Mouse (Mus musculus): Measurements from ENCODE around the gene Eno1. TPM values are rescaled to one million over a fixed set of nuclear protein-coding genes. Genes with fewer than 3 reads are reported as not detected.
"Not testable (repeated sequence)": the region's sequence is repeated elsewhere in the genome, so short reads cannot be mapped to it uniquely, and the experiment has no call there.

Gene Eno1
- total and polyA plus RNA-seq, 2 experiments = 283 to 392 TPM

GRCm38 (mm10) chr4:150264903-150265302 lies 28.4 kb downstream of the Eno1 start:
- H3K27me3 ChIP-seq (ENCODE audit: control insufficient read depth, insufficient read depth, low read length) = no peaks in the 10 kb centered on the region
- no peak overlapping the region for H3K4me3 ChIP-seq (ENCODE audit: insufficient read depth, low read depth, low read length)
- no peaks in the 10 kb centered on the region for H3K79me2 ChIP-seq (ENCODE audit: control insufficient read depth, insufficient read depth, low read length)
- H3K4me1 ChIP-seq (ENCODE audit: control insufficient read depth, insufficient read depth, low read length) = no peaks in the 10 kb centered on the region
- H3K27ac ChIP-seq (replicated peaks; ENCODE audit: insufficient read depth, low read depth, low read length) = no peak overlapping the region
- DNase-seq (ENCODE audit: extremely low read depth, low read depth, low spot score) = no peak
- H3K9ac ChIP-seq (ENCODE audit: low read depth, low read length) = no peak overlapping the region
- no peak for TF ChIP-seq POLR2A (IDR thresholded peaks at IDR 0.05; ENCODE audit: extremely low read depth, insufficient read depth, low read length)
- peak; percentile 56; the same call in 1 of the 2 replicates for TF ChIP-seq CTCF (IDR thresholded peaks at IDR 0.05; ENCODE audit: low read depth, low read length)
- no peaks in the 10 kb centered on the region for H3K36me3 ChIP-seq (ENCODE audit: control insufficient read depth, insufficient read depth, low read length)
- 69% methylated on average over 7 of the region's 7 CpGs for WGBS

- Histone ChIP-seq H3K4me1 (ENCODE audit: control insufficient read depth, insufficient read depth, low read length) (no peaks in the 10 kb centered on the region), H3K79me2 (ENCODE audit: control insufficient read depth, insufficient read depth, low read length) (no peaks in the 10 kb centered on the region), H3K27me3 (ENCODE audit: control insufficient read depth, insufficient read depth, low read length) (no peaks in the 10 kb centered on the region), H3K27ac (replicated peaks; ENCODE audit: insufficient read depth, low read depth, low read length) (no peak overlapping the region), H3K9ac (ENCODE audit: low read depth, low read length) (no peak overlapping the region), H3K36me3 (ENCODE audit: control insufficient read depth, insufficient read depth, low read length) (no peaks in the 10 kb centered on the region), H3K4me3 (ENCODE audit: insufficient read depth, low read depth, low read length) (no peak overlapping the region)
- 81% methylated on average over 5 of the region's 5 CpGs for WGBS
- TF ChIP-seq CTCF (IDR thresholded peaks at IDR 0.05; ENCODE audit: low read depth, low read length) = no peak
- no peak for TF ChIP-seq POLR2A (IDR thresholded peaks at IDR 0.05; ENCODE audit: extremely low read depth, insufficient read depth, low read length)
- DNase-seq (ENCODE audit: extremely low read depth, low read depth, low spot score) = no peak
These were observed 28.9 kb downstream of the Eno1 start for GRCm38 (mm10) chr4:150265471-150265870.

- no peak for TF ChIP-seq CTCF (IDR thresholded peaks at IDR 0.05; ENCODE audit: low read depth, low read length)
- TF ChIP-seq POLR2A (IDR thresholded peaks at IDR 0.05; ENCODE audit: extremely low read depth, insufficient read depth, low read length) = no peak
- Histone ChIP-seq H3K4me3 (ENCODE audit: insufficient read depth, low read depth, low read length) (no peak overlapping the region), H3K9ac (ENCODE audit: low read depth, low read length) (no peak overlapping the region), H3K27ac (replicated peaks; ENCODE audit: insufficient read depth, low read depth, low read length) (no peak overlapping the region), H3K79me2 (ENCODE audit: control insufficient read depth, insufficient read depth, low read length) (no peaks in the 10 kb centered on the region), H3K27me3 (ENCODE audit: control insufficient read depth, insufficient read depth, low read length) (no peaks in the 10 kb centered on the region), H3K4me1 (ENCODE audit: control insufficient read depth, insufficient read depth, low read length) (no peaks in the 10 kb centered on the region), H3K36me3 (ENCODE audit: control insufficient read depth, insufficient read depth, low read length) (no peaks in the 10 kb centered on the region)
- no peak for DNase-seq (ENCODE audit: extremely low read depth, low read depth, low spot score)
- 61% methylated on average over 21 of the region's 21 CpGs for WGBS
These were observed 30.2 kb downstream of the Eno1 start for GRCm38 (mm10) chr4:150266655-150267223.

- Histone ChIP-seq H3K27ac (replicated peaks; ENCODE audit: insufficient read depth, low read depth, low read length) (no peak overlapping the region), H3K36me3 (ENCODE audit: control insufficient read depth, insufficient read depth, low read length) (no peaks in the 10 kb centered on the region), H3K9ac (ENCODE audit: low read depth, low read length) (no peak overlapping the region), H3K27me3 (ENCODE audit: control insufficient read depth, insufficient read depth, low read length) (no peaks in the 10 kb centered on the region), H3K79me2 (ENCODE audit: control insufficient read depth, insufficient read depth, low read length) (no peaks in the 10 kb centered on the region), H3K4me1 (ENCODE audit: control insufficient read depth, insufficient read depth, low read length) (no peaks in the 10 kb centered on the region), H3K4me3 (ENCODE audit: insufficient read depth, low read depth, low read length) (no peak overlapping the region)
- no peak for DNase-seq (ENCODE audit: extremely low read depth, low read depth, low spot score)
- 90% methylated on average over 33 of the region's 33 CpGs for WGBS
- TF ChIP-seq POLR2A (IDR thresholded peaks at IDR 0.05; ENCODE audit: extremely low read depth, insufficient read depth, low read length) (no peak), CTCF (IDR thresholded peaks at IDR 0.05; ENCODE audit: low read depth, low read length) (no peak)
These were observed 32.4 kb downstream of the Eno1 start for GRCm38 (mm10) chr4:150268674-150269653.

GRCm38 (mm10) chr4:150269679-150270078 lies 33.2 kb downstream of the Eno1 start:
- no peak overlapping the region for H3K4me3 ChIP-seq (ENCODE audit: insufficient read depth, low read depth, low read length)
- H3K9ac ChIP-seq (ENCODE audit: low read depth, low read length) = 0 out of 2 replicates have a peak overlapping the region, but pooled peaks have one; percentile 25
- no peaks in the 10 kb centered on the region for H3K27me3 ChIP-seq (ENCODE audit: control insufficient read depth, insufficient read depth, low read length)
- H3K36me3 ChIP-seq (ENCODE audit: control insufficient read depth, insufficient read depth, low read length) = no peaks in the 10 kb centered on the region
- no peak overlapping the region for H3K27ac ChIP-seq (replicated peaks; ENCODE audit: insufficient read depth, low read depth, low read length)
- DNase-seq (ENCODE audit: extremely low read depth, low read depth, low spot score) = no peak
- WGBS = 54% methylated on average over 7 of the region's 7 CpGs
- H3K79me2 ChIP-seq (ENCODE audit: control insufficient read depth, insufficient read depth, low read length) = no peaks in the 10 kb centered on the region
- H3K4me1 ChIP-seq (ENCODE audit: control insufficient read depth, insufficient read depth, low read length) = no peaks in the 10 kb centered on the region
- no peak for TF ChIP-seq CTCF (IDR thresholded peaks at IDR 0.05; ENCODE audit: low read depth, low read length)
- no peak for TF ChIP-seq POLR2A (IDR thresholded peaks at IDR 0.05; ENCODE audit: extremely low read depth, insufficient read depth, low read length)

GRCm38 (mm10) chr4:150270718-150271117 lies 34.2 kb downstream of the Eno1 start:
- H3K36me3 ChIP-seq (ENCODE audit: control insufficient read depth, insufficient read depth, low read length); H3K27ac ChIP-seq (replicated peaks; ENCODE audit: insufficient read depth, low read depth, low read length); H3K9ac ChIP-seq (ENCODE audit: low read depth, low read length); H3K27me3 ChIP-seq (ENCODE audit: control insufficient read depth, insufficient read depth, low read length); DNase-seq (ENCODE audit: extremely low read depth, low read depth, low spot score); H3K4me3 ChIP-seq (ENCODE audit: insufficient read depth, low read depth, low read length); H3K79me2 ChIP-seq (ENCODE audit: control insufficient read depth, insufficient read depth, low read length); H3K4me1 ChIP-seq (ENCODE audit: control insufficient read depth, insufficient read depth, low read length): not testable (repeated sequence)
- 65% methylated on average over 4 of the region's 4 CpGs for WGBS

Measured in liver, adult 2 months (tissue).